Mouse (Mus musculus) left cerebral cortex, postnatal 4 days (tissue): ENCODE measurements around the gene Marveld1. TPM values are rescaled to one million over a fixed set of nuclear protein-coding genes. Genes with fewer than 3 reads are reported as not detected.

Source experiments
- DNase-seq: peaks from one replicate; pipeline ENCODE4 v3.0.0-alpha.2; 2022
- intact Hi-C: fragments of 180-260 bp; cut with DNase I; formaldehyde crosslinking; loops from one replicate; pipeline ENCODE4 v1.15.1; 2025
- total RNA-seq, 2 experiments: library from RNA; stranded (reverse); gene quantifications; 2 replicates each; pipeline ENCODE4 v1.2.3; 2021

Marveld1 gene
- total RNA-seq, 2 experiments from 2014 or later, result 12.5 to 14.7 TPM

DNA sequence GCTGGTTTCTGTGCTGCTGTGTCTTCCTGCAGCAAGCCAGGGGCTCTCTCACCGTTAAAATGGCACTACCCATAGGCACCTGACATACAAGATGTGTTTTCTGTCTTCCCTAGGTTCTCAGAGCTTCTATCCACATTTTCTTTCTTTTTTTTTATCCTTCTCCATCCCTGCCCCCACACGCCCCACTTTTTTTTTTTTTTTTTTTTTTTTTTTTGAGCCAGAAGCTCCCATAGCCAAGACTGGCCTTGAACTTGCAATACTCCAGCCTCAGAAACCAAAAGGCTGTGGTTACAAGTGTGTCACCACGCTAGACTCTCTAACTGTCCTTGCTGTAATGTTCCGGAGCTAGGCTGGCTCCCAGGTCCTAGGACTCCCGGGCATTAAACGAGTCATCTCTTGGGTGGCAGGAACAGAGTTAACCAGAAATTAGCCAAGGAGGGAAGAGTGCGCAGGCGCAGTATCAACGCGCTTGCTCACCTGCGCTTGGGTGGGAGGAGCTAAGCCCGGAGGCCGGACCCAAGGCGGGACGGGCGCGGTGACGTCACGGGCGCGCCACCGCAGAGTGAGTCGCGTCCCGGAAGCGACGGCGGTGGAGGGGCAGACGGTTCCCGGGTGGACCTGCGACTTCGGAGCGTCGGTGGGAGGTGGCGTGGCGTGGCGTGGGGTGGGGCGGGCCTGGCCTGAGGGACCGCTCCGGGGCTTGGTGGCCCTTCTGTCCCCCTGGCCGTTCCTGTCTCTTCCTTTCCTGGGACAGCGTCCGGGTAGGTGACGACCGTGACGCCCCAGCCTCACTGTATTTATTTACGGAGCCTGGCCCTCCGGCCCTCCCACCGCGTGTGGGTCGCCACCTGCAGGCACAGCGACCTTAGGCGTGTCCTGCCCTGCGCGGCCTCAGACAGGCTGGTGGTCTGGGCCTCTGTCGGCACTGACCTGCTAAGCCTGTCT is 23.1 kb downstream of the Marveld1 start:
- intact Hi-C loops, result no loop called here
- peak; percentile 94 for DNase-seq

DNA sequence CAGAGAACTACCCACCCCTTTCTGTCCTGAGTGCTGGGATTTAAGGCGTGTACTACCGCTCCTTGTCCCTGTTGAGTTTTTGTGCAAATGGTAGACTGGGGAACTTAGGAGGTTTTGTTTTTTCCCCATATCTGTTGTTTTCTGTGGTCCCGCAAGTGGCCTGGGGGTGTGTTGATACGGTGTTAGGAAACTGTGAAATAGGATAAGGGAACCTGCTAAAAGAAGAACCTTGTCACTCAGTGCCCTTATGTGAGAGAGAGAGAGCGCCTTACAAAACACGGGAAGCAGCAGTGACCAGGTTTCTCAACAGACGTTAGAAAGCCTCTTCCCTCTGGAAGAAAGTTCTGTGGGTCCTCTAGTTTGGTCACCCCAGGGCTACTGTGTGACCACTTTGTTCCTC is 29.6 kb downstream of the Marveld1 start:
- intact Hi-C loops, result no loop called here
- no peak for DNase-seq

DNA sequence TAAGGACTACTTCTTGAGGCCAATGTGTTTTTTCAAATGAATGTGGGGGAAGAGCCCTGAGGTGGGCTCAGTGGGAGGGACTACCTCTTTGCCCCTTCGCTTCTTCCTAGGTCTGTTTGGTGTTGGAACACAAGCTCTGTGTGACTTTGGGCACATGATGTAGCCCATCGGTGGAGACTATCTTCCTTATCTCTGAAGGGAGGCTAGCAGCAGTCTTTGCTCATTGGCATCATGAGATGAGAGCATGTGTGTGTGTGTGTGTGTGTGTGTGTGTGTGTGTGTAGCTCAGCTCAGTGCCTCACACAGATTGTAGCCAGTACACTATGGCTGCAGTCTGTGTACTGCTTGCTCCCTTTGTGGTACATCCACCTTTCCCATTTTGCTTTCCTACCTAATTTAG is 30.3 kb downstream of the Marveld1 start:
- intact Hi-C loops, result no loop called here
- no peak for DNase-seq

DNA sequence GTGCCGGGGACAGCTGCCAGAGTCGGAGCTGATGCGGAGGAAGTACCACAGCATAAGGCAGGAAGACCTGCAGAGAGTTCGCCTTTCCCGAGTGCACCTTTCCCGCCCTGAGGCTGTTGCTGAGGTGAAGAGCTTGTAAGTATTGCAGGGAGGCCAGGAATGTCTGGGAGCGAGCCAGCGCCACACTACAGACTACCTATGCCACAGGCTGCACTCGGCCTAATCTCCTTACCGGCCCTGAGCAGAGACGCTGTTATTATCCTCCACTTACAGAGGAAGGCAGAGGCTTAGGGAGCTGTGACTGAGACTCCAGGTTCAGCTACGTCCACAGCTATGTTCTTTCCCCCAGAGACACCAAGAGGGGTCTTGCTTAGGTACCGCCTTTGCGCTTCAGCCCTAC is 32.2 kb downstream of the Marveld1 start:
- DNase-seq, result no peak
- intact Hi-C loops, result no loop called here

DNA sequence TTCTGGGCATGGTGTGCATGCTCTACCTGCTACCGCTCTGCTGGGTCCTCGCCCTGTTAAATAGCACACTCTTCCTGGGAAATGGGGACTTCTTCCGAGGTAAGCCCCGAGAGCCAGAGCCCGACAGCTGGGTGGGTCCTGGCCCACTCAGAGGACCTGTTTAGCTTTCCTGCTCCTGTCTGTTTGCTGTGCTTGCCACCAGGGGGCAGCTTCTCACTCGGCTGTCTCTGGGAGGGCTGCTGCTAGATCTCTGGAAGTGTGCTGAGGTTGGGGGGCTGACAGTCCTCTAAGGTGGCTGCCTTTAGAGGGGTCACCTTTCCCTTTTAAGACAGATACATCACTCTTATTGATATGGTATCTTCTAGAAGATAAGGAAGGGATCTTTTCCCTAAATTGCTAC is 35.5 kb downstream of the Marveld1 start:
- DNase-seq, result no peak
- intact Hi-C loops, result no loop called here

DNA sequence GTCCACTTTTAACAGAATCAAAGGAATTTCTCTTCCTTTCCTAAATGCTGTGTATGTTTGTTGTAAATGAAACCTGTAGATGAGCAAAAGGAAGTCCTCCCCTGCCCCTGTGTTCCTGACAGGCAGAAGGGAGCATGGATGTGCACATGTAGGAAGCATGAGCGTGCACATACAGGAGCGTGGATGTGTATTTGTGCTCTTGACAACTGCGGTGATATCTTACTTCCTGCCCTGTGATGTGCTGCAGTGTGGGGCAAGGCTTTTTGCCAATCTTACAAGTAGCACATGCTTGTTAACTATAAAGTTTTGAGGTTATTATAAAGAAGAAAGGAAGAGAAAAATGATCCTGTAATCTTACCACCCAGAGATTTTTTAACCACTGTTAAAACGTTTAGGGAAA is 42.5 kb downstream of the Marveld1 start:
- intact Hi-C loops, result no loop called here
- DNase-seq, result no peak

DNA sequence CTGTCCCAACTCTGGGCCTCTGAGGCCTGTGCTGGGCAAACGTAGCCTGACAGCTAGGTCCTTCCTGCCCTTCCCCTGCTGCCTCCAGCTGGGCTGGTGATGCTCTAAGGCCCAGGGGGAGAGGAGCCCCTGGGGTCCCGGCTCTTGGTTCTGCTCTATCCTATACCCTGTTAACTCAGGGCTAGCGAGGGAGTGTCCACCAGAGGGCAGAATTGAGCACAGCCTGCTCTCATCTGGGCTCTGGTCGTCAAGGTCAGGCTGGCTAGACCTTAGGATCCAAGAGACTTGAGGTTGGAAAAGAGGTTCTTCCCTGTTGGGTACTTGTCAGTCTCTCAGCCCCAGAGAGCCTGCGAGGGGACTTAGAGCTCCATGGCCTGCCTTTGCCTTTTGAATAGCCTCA is 43.3 kb downstream of the Marveld1 start:
- intact Hi-C loops, result no loop called here
- DNase-seq, result peak; percentile 72

DNA sequence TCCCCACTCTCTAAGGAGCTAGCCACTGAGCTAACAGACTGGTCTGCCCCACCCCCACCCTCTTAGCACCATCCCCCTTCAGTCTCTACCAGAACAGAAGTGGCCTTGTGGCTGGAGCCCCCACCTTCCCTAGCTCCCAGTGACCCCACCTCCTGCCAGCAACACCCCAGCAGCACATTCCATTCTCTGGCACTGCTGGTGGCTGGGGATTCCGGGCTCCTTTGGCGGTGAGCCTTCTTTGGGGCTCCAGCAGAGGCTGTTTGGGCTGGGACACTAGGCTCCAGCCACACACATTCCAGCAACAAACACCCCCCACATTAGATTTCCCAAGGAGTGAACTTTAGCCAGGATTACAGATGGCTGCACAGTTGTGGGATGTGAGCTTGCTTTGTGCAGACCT is 46.1 kb downstream of the Marveld1 start:
- DNase-seq, result no peak
- intact Hi-C loops, result no loop called here

DNA sequence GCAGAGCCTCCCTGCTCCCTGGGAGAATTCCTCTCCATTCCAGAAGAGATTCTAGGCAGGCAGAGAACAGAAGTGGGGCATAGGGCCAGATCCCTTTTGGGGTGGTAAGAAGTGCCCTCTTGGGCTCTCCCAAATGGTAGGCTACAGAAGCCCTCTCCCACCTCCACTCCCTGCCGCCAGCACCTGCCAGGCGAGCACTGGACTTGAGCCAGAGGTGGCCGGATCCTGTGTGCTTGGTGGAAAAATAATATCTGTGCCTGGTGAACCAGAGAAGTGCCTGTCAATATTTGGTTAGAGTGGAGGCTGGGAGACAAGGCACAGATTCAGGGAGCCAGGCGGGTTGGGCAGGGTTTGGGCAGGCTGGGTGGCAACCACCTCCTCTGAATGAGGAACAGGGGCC is 49.2 kb downstream of the Marveld1 start:
- intact Hi-C loops, result loop anchor here (5.0 kb wide), 1 partner anchor 76 kb away; no protein-coding TSS in a partner anchor
- DNase-seq, result no peak

DNA sequence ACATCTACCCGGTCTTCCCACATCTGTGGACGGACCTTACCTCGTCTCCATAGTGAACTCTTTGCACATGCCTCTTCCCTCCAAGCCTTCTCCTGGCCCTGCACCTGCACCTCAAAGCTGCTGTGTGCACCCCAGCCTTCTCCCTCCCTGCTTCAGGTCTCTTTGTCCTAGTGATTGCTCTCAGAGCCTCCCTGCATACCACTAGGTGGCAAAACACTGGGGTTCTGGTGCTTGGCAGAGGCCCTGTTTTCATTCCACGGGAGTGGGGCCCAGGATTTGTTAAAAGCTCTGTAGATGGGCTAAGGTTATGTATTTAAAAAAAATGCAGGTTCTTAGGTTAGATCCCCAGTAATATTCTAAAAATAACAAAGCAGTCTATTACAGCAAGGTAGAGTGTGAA is 49.9 kb downstream of the Marveld1 start:
- intact Hi-C loops, result loop anchor here (5.0 kb wide), 1 partner anchor 75 kb away; no protein-coding TSS in a partner anchor
- no peak for DNase-seq

DNA sequence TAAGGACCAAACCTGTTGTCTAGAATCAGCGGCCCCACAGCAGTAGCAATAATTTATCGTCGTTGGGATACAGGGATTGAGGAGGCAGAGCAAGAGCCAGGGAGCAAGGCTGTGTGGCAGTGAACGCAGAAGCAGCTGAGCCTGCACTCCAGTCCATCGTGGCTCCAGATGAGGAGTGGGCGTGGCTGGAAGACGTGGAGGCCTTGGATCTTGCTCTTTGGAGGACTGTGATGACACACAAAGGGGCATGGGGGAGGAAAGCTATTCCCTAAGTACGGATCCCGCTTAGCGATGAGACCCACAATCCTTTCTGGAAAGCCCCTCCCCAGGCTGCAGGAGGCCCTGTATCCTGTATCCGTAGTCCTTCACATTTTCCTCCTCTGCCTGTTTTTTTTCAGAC is 50.8 kb downstream of the Marveld1 start:
- DNase-seq, result no peak
- intact Hi-C loops, result loop anchor here (5.0 kb wide), 1 partner anchor 74 kb away; no protein-coding TSS in a partner anchor

Other genes with a start within 250 kb of the Marveld1 start
- 100 to 1,000 TPM; 288 to 313 TPM for gene Pgam1, start 235.5 kb upstream of the Marveld1 start, total RNA-seq
- 10 to 100 TPM; 30.8 to 36.8 TPM for gene Exosc1, start 214.0 kb upstream of the Marveld1 start, total RNA-seq
- gene Zdhhc16, start 213.9 kb upstream of the Marveld1 start, total RNA-seq, result 10 to 100 TPM; 67.6 to 72.9 TPM
- 10 to 100 TPM; 38.4 to 51.1 TPM for gene Mms19, start 166.2 kb upstream of the Marveld1 start, total RNA-seq
- 10 to 100 TPM; 12.7 to 13.5 TPM for gene Ubtd1, start 165.6 kb upstream of the Marveld1 start, total RNA-seq
- not detected for gene Ankrd2, start 111.4 kb upstream of the Marveld1 start, total RNA-seq
- 10 to 100 TPM in 1 of 2 experiments, 1 to 10 TPM in 1; 9.0 to 10.2 TPM for gene Hoga1, start 101.8 kb upstream of the Marveld1 start, total RNA-seq
- 1 to 10 TPM; 2.2 to 2.6 TPM for gene 4933411K16Rik, start 95.2 kb upstream of the Marveld1 start, total RNA-seq
- 100 to 1,000 TPM; 108 to 113 TPM for gene Morn4, start 61.0 kb upstream of the Marveld1 start, total RNA-seq
- 10 to 100 TPM; 39.5 TPM for gene Pi4k2a, start 56.9 kb upstream of the Marveld1 start, total RNA-seq
- 1 to 10 TPM; 7.4 to 8.5 TPM for gene Avpi1, start 18.3 kb upstream of the Marveld1 start, total RNA-seq
- gene Zfyve27, start 16.6 kb downstream of the Marveld1 start, total RNA-seq, result 10 to 100 TPM; 94.5 to 96.4 TPM
- 1 to 10 TPM in 1 of 2 experiments, under 1 TPM in 1; 0.92 to 1.6 TPM for gene Sfrp5, start 54.9 kb downstream of the Marveld1 start, total RNA-seq
- gene Golga7b, start 100.2 kb downstream of the Marveld1 start, total RNA-seq, result 10 to 100 TPM; 87.4 to 88.9 TPM